Mouse (Mus musculus): Measurements from ENCODE around the gene Ptprn.

DNA sequence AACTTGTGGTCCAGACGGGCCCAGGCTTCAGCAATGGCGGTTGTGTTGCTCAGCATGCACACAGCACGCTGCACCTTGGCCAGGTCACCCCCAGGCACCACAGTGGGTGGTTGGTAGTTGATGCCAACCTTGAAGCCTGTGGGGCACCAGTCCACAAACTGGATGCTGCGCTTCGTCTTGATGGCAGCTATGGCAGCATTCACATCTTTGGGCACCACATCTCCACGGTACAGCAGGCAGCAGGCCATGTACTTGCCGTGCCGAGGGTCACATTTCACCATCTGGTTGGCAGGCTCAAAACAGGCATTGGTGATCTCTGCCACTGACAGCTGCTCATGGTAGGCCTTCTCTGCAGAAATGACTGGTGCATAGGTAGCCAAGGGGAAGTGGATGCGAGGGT, 48.5 kb downstream of the Ptprn start:
- no peak for TF ChIP-seq POLR2A (IDR thresholded peaks at IDR 0.05; ENCODE audit: low read depth, low read length)
- TF ChIP-seq CTCF (IDR thresholded peaks at IDR 0.05; ENCODE audit: extremely low read depth, insufficient read depth, insufficient read length, insufficient replicate concordance) = no peak
